Comparison of ENCODE assay signal across 8 mouse cellular contexts in genomic region chr17:73107158-73108157, GRCm38 (mm10). TPM values are rescaled to one million over a fixed set of nuclear protein-coding genes. Genes with fewer than 3 reads are reported as not detected.
A peak's percentile ranks its signal among the peaks of the same experiment; 100 is the strongest.
DNase-seq lines count a peak whose midpoint lies in the region; ATAC-seq and TF ChIP-seq lines count a peak whose summit lies in the region.

Lclat1 (plus strand) TSS chr17:73107985.

- peak; percentile 83 for DNase-seq in MEL-GATA-1-ER (ENCODE audit: extremely low read depth, low read depth)
- peak; percentile 93 for DNase-seq in cerebellum, adult 8-10 months
- peak; percentile 94 for DNase-seq in hindbrain, embryonic 10.5 days (ENCODE audit: low spot score)
- peak; percentile 96 for DNase-seq in layer of hippocampus, adult 9-11 months
- DNase-seq in lung, postnatal 0 days (ENCODE audit: low spot score): peak; percentile 97
- peak; percentile 93 for DNase-seq in ovary, postnatal 14 days (ENCODE audit: low spot score)
- peak; percentile 97 for DNase-seq in thymus, postnatal 14 days

- 6% methylated on average over 51 of the region's 51 CpGs for WGBS in hindbrain, embryonic 10.5 days
- 5% methylated on average over 42 of the region's 51 CpGs for WGBS in lung, postnatal 0 days

- no peaks in the 10 kb centered on the region for H3K36me3 ChIP-seq in hindbrain, embryonic 10.5 days
- H3K36me3 ChIP-seq in lung, postnatal 0 days (ENCODE audit: insufficient read depth, low read length): no peaks in the 10 kb centered on the region

- no peaks in the 10 kb centered on the region for H3K9me3 ChIP-seq in hindbrain, embryonic 10.5 days
- no peaks in the 10 kb centered on the region for H3K9me3 ChIP-seq in lung, postnatal 0 days (ENCODE audit: low read length)

- H3K4me1 ChIP-seq in hindbrain, embryonic 10.5 days (replicated peaks): peaks cover 18% of the 10 kb centered on the region
- no peaks in the 10 kb centered on the region; the same call in 1 of the 2 replicates for H3K4me1 ChIP-seq in lung, postnatal 0 days (ENCODE audit: insufficient read depth, low read depth, low read length)

- no peaks in the 10 kb centered on the region for H3K27me3 ChIP-seq in hindbrain, embryonic 10.5 days (ENCODE audit: insufficient read depth, poor library complexity, severe bottlenecking)
- H3K27me3 ChIP-seq in lung, postnatal 0 days (replicated peaks; ENCODE audit: insufficient read depth, low read length): no peaks in the 10 kb centered on the region

- ATAC-seq in frontal cortex, adult (ENCODE audit: low TSS enrichment): peak; percentile 99
- peak; percentile 100 for ATAC-seq in lung, postnatal 0 days

- H3K9ac ChIP-seq in lung, postnatal 0 days (replicated peaks; ENCODE audit: low read depth): peak within 1 kb of the TSS; percentile 82

- no peak for TF ChIP-seq CTCF in lung, postnatal 0 days (IDR thresholded peaks at IDR 0.05)

- peak within 1 kb of the TSS; percentile 96 for H3K4me2 ChIP-seq in lung, postnatal 0 days (replicated peaks; ENCODE audit: low read depth, low read length)

- TF ChIP-seq EP300 in lung, postnatal 0 days (IDR thresholded peaks at IDR 0.05): peak; percentile 0

- H3K27ac ChIP-seq in hindbrain, embryonic 10.5 days: peak within 1 kb of the TSS; percentile 92
- peak within 1 kb of the TSS; percentile 76 for H3K27ac ChIP-seq in lung, postnatal 0 days (ENCODE audit: low read length)

- H3K4me3 ChIP-seq in hindbrain, embryonic 10.5 days: peak within 1 kb of the TSS; percentile 92
- H3K4me3 ChIP-seq in lung, postnatal 0 days (ENCODE audit: low read depth, low read length): peak within 1 kb of the TSS; percentile 66

RNA-seq across cellular contexts. Expression of gene Lclat1, which starts in this region (rescaled TPM):
- 9.8 and 10.5 TPM in 2 replicates for polyA plus RNA-seq in hindbrain, embryonic 10.5 days (2016; fragmentation: Nextera tagmentation; extraction: Ambion mirVana)
- 9.1 and 10.2 TPM in 2 replicates for polyA plus RNA-seq in lung, postnatal 0 days (2015; fragmentation: Nextera tagmentation; extraction: Ambion mirVana)

Comparison
In these comparisons a context has a peak if more than half of its experiments do, and no peak if none do; other contexts are left out.
1. Peak in every context shown above with its lines: DNase-seq, ATAC-seq, H3K4me3 ChIP-seq and H3K27ac ChIP-seq.